Mouse (Mus musculus): ENCODE data around the gene Ccdc187.

Ccdc187 gene

GRCm38 (mm10) chr2:26316576-26317246 lies 22.4 kb upstream of the Ccdc187 start:
- no peak for DNase-seq (ENCODE audit: low read depth, low spot score)

- DNase-seq (ENCODE audit: low read depth, low spot score): no peak
Measured at GRCm38 (mm10) chr2:26315925-26316311, 21.6 kb upstream of the Ccdc187 start.

- no peak for DNase-seq (ENCODE audit: low read depth, low spot score)
Measured at GRCm38 (mm10) chr2:26315072-26315924, 20.9 kb upstream of the Ccdc187 start, which contains the start of gene Gpsm1. Gpsm1 (plus strand) TSS chr2:26315515.

GRCm38 (mm10) chr2:26314281-26315071 lies 20.1 kb upstream of the Ccdc187 start:
- no peak for DNase-seq (ENCODE audit: low read depth, low spot score)

GRCm38 (mm10) chr2:26313394-26313793 lies 19.0 kb upstream of the Ccdc187 start:
- no peak for DNase-seq (ENCODE audit: low read depth, low spot score)

GRCm38 (mm10) chr2:26312812-26313211 lies 18.5 kb upstream of the Ccdc187 start:
- no peak for DNase-seq (ENCODE audit: low read depth, low spot score)

- DNase-seq (ENCODE audit: low read depth, low spot score): no peak
Measured at GRCm38 (mm10) chr2:26311936-26312335, 17.6 kb upstream of the Ccdc187 start.

- DNase-seq (ENCODE audit: low read depth, low spot score): no peak
Measured at GRCm38 (mm10) chr2:26309739-26310138, 15.4 kb upstream of the Ccdc187 start.

GRCm38 (mm10) chr2:26306702-26307101 lies 12.3 kb upstream of the Ccdc187 start:
- DNase-seq (ENCODE audit: low read depth, low spot score): no peak

GRCm38 (mm10) chr2:26305555-26305954 lies 11.2 kb upstream of the Ccdc187 start:
- DNase-seq (ENCODE audit: low read depth, low spot score): no peak

GRCm38 (mm10) chr2:26304711-26305110 lies 10.4 kb upstream of the Ccdc187 start:
- no peak for DNase-seq (ENCODE audit: low read depth, low spot score)

GRCm38 (mm10) chr2:26302005-26302503 lies 7.7 kb upstream of the Ccdc187 start:
- DNase-seq (ENCODE audit: low read depth, low spot score): no peak

GRCm38 (mm10) chr2:26300808-26301174 lies 6.4 kb upstream of the Ccdc187 start:
- peak; percentile 61 for DNase-seq (ENCODE audit: low read depth, low spot score)

GRCm38 (mm10) chr2:26300161-26300807 lies 5.9 kb upstream of the Ccdc187 start:
- DNase-seq (ENCODE audit: low read depth, low spot score): no peak

- no peak for DNase-seq (ENCODE audit: low read depth, low spot score)
Measured at GRCm38 (mm10) chr2:26299336-26299735, 5.0 kb upstream of the Ccdc187 start.

- no peak for DNase-seq (ENCODE audit: low read depth, low spot score)
Measured at GRCm38 (mm10) chr2:26298856-26299230, 4.5 kb upstream of the Ccdc187 start.

GRCm38 (mm10) chr2:26298208-26298855 lies 4.0 kb upstream of the Ccdc187 start:
- no peak for DNase-seq (ENCODE audit: low read depth, low spot score)

GRCm38 (mm10) chr2:26296606-26297195 lies 2.3 kb upstream of the Ccdc187 start:
- DNase-seq (ENCODE audit: low read depth, low spot score): no peak

GRCm38 (mm10) chr2:26290133-26290532 lies 4.2 kb downstream of the Ccdc187 start:
- no peak for DNase-seq (ENCODE audit: low read depth, low spot score)

GRCm38 (mm10) chr2:26286391-26286790 lies 8.0 kb downstream of the Ccdc187 start:
- no peak for DNase-seq (ENCODE audit: low read depth, low spot score)

GRCm38 (mm10) chr2:26285804-26286203 lies 8.6 kb downstream of the Ccdc187 start:
- DNase-seq (ENCODE audit: low read depth, low spot score): no peak
